Mouse (Mus musculus) CH12.LX (cell line): Measurements from ENCODE around the gene Chic2. TPM values are rescaled to one million over a fixed set of nuclear protein-coding genes. Genes with fewer than 3 reads are reported as not detected.

Experiments used
- DNase-seq: peaks from one replicate; pipeline ENCODE4 v3.0.0-alpha.2; 2013; ENCODE audit errors: extremely low read depth
- H3K27ac ChIP-seq: 2 replicates; pipeline ENCODE4 v1.5.1; 2012; ENCODE audit warnings: low read depth, mild to moderate bottlenecking, control low read depth, moderate library complexity; ENCODE audit not compliant: insufficient read depth
- H3K27me3 ChIP-seq: replicated peaks from 2 replicates; pipeline ENCODE3; 2012; ENCODE audit warnings: inconsistent platforms
- H3K36me3 ChIP-seq, 2 experiments: replicated peaks in 1 of 2; 2 replicates each; pipeline versions ENCODE3 to v1.6.1; 2012; ENCODE audit warnings: inconsistent platforms in 1 of 2, low read length in 1 of 2, mild to moderate bottlenecking in 1 of 2, mixed read lengths in 1 of 2, moderate library complexity in 1 of 2; ENCODE audit not compliant: control insufficient read depth in 1 of 2, insufficient read depth in 1 of 2
- H3K4me1 ChIP-seq, 2 experiments: 2 replicates each; pipeline ENCODE4 v1.6.1; 2012; ENCODE audit warnings: inconsistent platforms in 1 of 2, moderate library complexity in 1 of 2; ENCODE audit not compliant: insufficient read depth in 2 of 2, control insufficient read depth in 1 of 2
- H3K4me2 ChIP-seq: 2 replicates; pipeline ENCODE4 v1.6.1; 2012; ENCODE audit warnings: low read depth, mild to moderate bottlenecking, control low read depth; ENCODE audit not compliant: poor library complexity, insufficient read depth, severe bottlenecking
- H3K4me3 ChIP-seq, 3 experiments: fragments of 150-350 bp in 1 of 3; sonication (generic) in 1 of 3; replicated peaks in 1 of 3; 2 replicates each; pipeline versions ENCODE3 to v1.5.1; 2011 to 2012; ENCODE audit warnings: low read depth in 2 of 3, low read length in 2 of 3, mild to moderate bottlenecking in 2 of 3, moderate library complexity in 2 of 3, control low read depth in 1 of 3, improper control_type of control experiment in 1 of 3, inconsistent platforms in 1 of 3, mixed read lengths in 1 of 3; ENCODE audit not compliant: poor library complexity in 1 of 3
- H3K79me2 ChIP-seq: replicated peaks from 2 replicates; pipeline ENCODE4 v1.6.1; 2012; ENCODE audit warnings: mild to moderate bottlenecking, moderate library complexity; ENCODE audit not compliant: control insufficient read depth, poor library complexity, insufficient read depth, severe bottlenecking; ENCODE audit errors: extremely low read depth
- H3K9ac ChIP-seq: 2 replicates; pipeline ENCODE4 v1.6.1; 2012; ENCODE audit warnings: low read depth, mild to moderate bottlenecking, control low read depth, moderate library complexity; ENCODE audit not compliant: insufficient read depth
- H3K9me3 ChIP-seq: replicated peaks from 2 replicates; pipeline ENCODE3; 2012; ENCODE audit warnings: low read length, inconsistent platforms, mixed read lengths
- ELF1 ChIP-seq: IDR thresholded peaks from 2 replicates; pipeline ENCODE4 v1.6.1; 2014; ENCODE audit warnings: low read depth, mild to moderate bottlenecking, inconsistent platforms, low read length, improper control_type of control experiment
- ETS1 ChIP-seq: conservative IDR thresholded peaks from 2 replicates; pipeline ENCODE4 v1.6.1; 2012; ENCODE audit warnings: low read depth, mild to moderate bottlenecking, inconsistent platforms, low read length, improper control_type of control experiment, moderate library complexity
- JUN ChIP-seq: IDR thresholded peaks from 2 replicates; pipeline ENCODE4 v1.6.1; 2011; ENCODE audit warnings: low read depth, mild to moderate bottlenecking, low read length, improper control_type of control experiment, moderate library complexity; ENCODE audit not compliant: insufficient read depth
- JUND ChIP-seq: conservative IDR thresholded peaks from 2 replicates; pipeline ENCODE4 v1.6.1; 2011; ENCODE audit warnings: low read depth, low read length, improper control_type of control experiment
- MAZ ChIP-seq: IDR thresholded peaks from 2 replicates; pipeline ENCODE4 v1.6.1; 2012; ENCODE audit warnings: low read depth, mild to moderate bottlenecking, inconsistent platforms, low read length, improper control_type of control experiment, moderate library complexity
- MYC ChIP-seq: IDR thresholded peaks from 2 replicates; pipeline ENCODE4 v1.6.1; 2011; ENCODE audit warnings: low read depth, mild to moderate bottlenecking, improper control_type of control experiment, low read length
- TCF12 ChIP-seq: IDR thresholded peaks from 2 replicates; pipeline ENCODE4 v1.6.1; 2014; ENCODE audit warnings: low read depth, mild to moderate bottlenecking, inconsistent platforms, low read length, improper control_type of control experiment
- USF1 ChIP-seq: IDR thresholded peaks from 2 replicates; pipeline ENCODE4 v1.6.1; 2014; ENCODE audit warnings: low read depth, mild to moderate bottlenecking, inconsistent platforms, low read length, improper control_type of control experiment
- USF2 ChIP-seq: conservative IDR thresholded peaks from 2 replicates; pipeline ENCODE4 v1.6.1; 2011; ENCODE audit warnings: low read depth, low read length, improper control_type of control experiment
- ZC3H11A ChIP-seq: IDR thresholded peaks from 2 replicates; pipeline ENCODE4 v1.6.1; 2012; ENCODE audit warnings: low read depth, mild to moderate bottlenecking, inconsistent platforms, low read length, improper control_type of control experiment
- ZKSCAN1 ChIP-seq: IDR thresholded peaks from 2 replicates; pipeline ENCODE4 v1.6.1; 2012; ENCODE audit warnings: low read depth, inconsistent platforms, low read length, improper control_type of control experiment, borderline replicate concordance
- dilution Hi-C: fragments of 300-500 bp; cut with MboI; formaldehyde crosslinking; loops from 2 replicates; pipeline ENCODE4 v1.14.3; 2020; ENCODE audit warnings: low sequenced_read_pairs; ENCODE audit not compliant: extremely low pct_unique_long_range_greater_than_20kb, extremely low pct_ligation_motif_present
- in situ Hi-C: fragments of 300-500 bp; cut with MboI; formaldehyde crosslinking; loops from 3 replicates; pipeline ENCODE4 v1.14.3; 2019; ENCODE audit warnings: low sequenced_read_pairs, low pct_ligation_motif_present, low pct_unique_long_range_greater_than_20kb, mixed read lengths
- polyA plus RNA-seq: library from polyadenylated mRNA; unstranded; fragments of >175 nt; gene quantifications from 2 replicates; pipeline ENCODE4 v1.2.1, GENCODE M21; 2012; ENCODE audit warnings: low read depth; ENCODE audit not compliant: insufficient read length
- total RNA-seq, 2 experiments: library from RNA; depleted of rRNA; stranded (reverse); fragments of 300-350 nt in 1 of 2; fragments of >200 nt in 1 of 2; gene quantifications; 2 replicates each; pipeline ENCODE4 v1.2.3; 2012 to 2014

The Chic2 gene
- total and polyA plus RNA-seq, 3 experiments: 28.2 to 41.6 (median 40.8) TPM

GRCm38 (mm10) chr5:75014768-75015167, 29.8 kb downstream of the Chic2 start:
- H3K79me2 ChIP-seq: peaks cover 4% of the 10 kb centered on the region; the same call in 1 of the 2 replicates
- H3K36me3 ChIP-seq: peaks cover 3 to 40% of the 10 kb centered on the region in 2 experiments
- no peaks in the 10 kb centered on the region for H3K9me3 ChIP-seq
- no peak overlapping the region for H3K9ac ChIP-seq
- dilution Hi-C loops (no loop called here), in situ Hi-C loops (no loop called here)
- no peak overlapping the region for H3K27ac ChIP-seq
- no peak for TF ChIP-seq JUND
- TF ChIP-seq ZC3H11A: no peak
- TF ChIP-seq ZKSCAN1: no peak
- TF ChIP-seq ETS1: no peak
- no peak for TF ChIP-seq TCF12
- TF ChIP-seq MAZ: no peak
- no peak for TF ChIP-seq USF2
- H3K4me1 ChIP-seq: no peaks in the 10 kb centered on the region; a peak in 1 of 4 replicates
- H3K4me2 ChIP-seq: no peak overlapping the region
- H3K27me3 ChIP-seq: no peaks in the 10 kb centered on the region
- no peak overlapping the region for H3K4me3 ChIP-seq
- DNase-seq: no peak

- dilution Hi-C loops: no loop called here
- DNase-seq: no peak
- H3K27ac ChIP-seq: no peak overlapping the region
- in situ Hi-C loops: no loop called here
- no peak overlapping the region for H3K9ac ChIP-seq
- H3K27me3 ChIP-seq: no peaks in the 10 kb centered on the region
- H3K79me2 ChIP-seq: peaks cover under 1% of the 10 kb centered on the region; the same call in 1 of the 2 replicates
- H3K9me3 ChIP-seq: no peaks in the 10 kb centered on the region
- H3K4me1 ChIP-seq: no peaks in the 10 kb centered on the region
- TF ChIP-seq JUN: no peak
- TF ChIP-seq ELF1: no peak
- TF ChIP-seq MYC: no peak
- no peak for TF ChIP-seq USF1
- no peak overlapping the region for H3K4me3 ChIP-seq
- peaks cover 5 to 39% of the 10 kb centered on the region in 2 experiments for H3K36me3 ChIP-seq
- no peak overlapping the region for H3K4me2 ChIP-seq
Measured at GRCm38 (mm10) chr5:75012771-75013421, 31.7 kb downstream of the Chic2 start.
